ENCODE assay signal across 9 mouse cellular contexts in the genomic region with DNA sequence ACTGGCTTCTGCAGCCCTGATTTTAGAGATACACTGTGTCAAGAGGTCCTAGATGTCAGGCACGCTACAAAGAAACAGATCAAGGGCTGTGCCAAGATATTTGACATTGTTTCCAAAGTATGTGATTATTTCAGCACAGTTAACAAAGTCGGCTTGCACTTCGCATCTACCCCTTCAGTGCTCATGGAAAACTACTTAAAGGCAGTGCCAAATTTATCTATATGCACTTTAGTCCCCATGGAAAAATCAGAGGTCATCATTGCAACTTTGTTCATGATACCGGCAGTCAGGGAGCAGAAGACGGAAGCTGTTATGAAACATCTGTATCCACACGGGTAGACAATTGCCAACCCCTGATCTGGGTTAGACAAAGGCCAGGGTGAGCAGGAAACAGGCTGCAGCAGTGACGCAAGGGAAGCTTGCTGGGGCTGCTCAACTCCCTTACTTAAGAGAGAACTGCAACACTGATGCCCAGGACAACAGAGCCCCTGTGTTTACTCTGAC.
DNase-seq lines count a peak whose midpoint lies in the region; ATAC-seq and TF ChIP-seq lines count a peak whose summit lies in the region.
"Had no signal": no experiment of that assay in that cellular context is flagged by ENCODE, and none has a peak within 500 bp of the region (broad histone marks: within the 10 kb centered on the region; RNA-seq: fewer than 3 reads in every experiment).

No protein-coding gene starts in this region.

- no peaks in the 10 kb centered on the region for H3K27me3 ChIP-seq in embryonic facial prominence, embryonic 14.5 days (replicated peaks; ENCODE audit: control insufficient read depth, insufficient read depth, low read length)
- H3K27me3 ChIP-seq in kidney, adult 2 months (replicated peaks; ENCODE audit: control insufficient read depth, insufficient read depth, low read length): no peaks in the 10 kb centered on the region
- no peaks in the 10 kb centered on the region for H3K27me3 ChIP-seq in lung, embryonic 16.5 days (ENCODE audit: control insufficient read depth, insufficient read depth, low read depth, low read length)
- H3K27me3 ChIP-seq in forebrain, postnatal 0 days (ENCODE audit: insufficient read depth, low read length): no peaks in the 10 kb centered on the region
- no peaks in the 10 kb centered on the region for H3K27me3 ChIP-seq in midbrain, embryonic 14.5 days (ENCODE audit: control insufficient read depth, insufficient read depth, low read length)

- TF ChIP-seq CTCF in kidney, adult 2 months (conservative IDR thresholded peaks at IDR 0.05; ENCODE audit: insufficient read depth, insufficient read length, low read depth, low read length): no peak
- TF ChIP-seq CTCF in forebrain, postnatal 0 days (IDR thresholded peaks at IDR 0.05; ENCODE audit: low read depth): no peak

- peak; percentile 18 for DNase-seq in adrenal gland, postnatal 25 days
- peak; percentile 46 for DNase-seq in embryonic facial prominence, embryonic 14.5 days (ENCODE audit: low spot score)
- peak; percentile 78 for DNase-seq in kidney, adult 2 months
- DNase-seq in forebrain, postnatal 0 days: no peak
- DNase-seq in cerebellum, postnatal 10 days: no peak
- DNase-seq in midbrain, embryonic 14.5 days: no peak

- no peaks in the 10 kb centered on the region for H3K36me3 ChIP-seq in embryonic facial prominence, embryonic 14.5 days (ENCODE audit: control insufficient read depth, insufficient read depth, low read length)
- no peaks in the 10 kb centered on the region for H3K36me3 ChIP-seq in kidney, adult 2 months (ENCODE audit: control insufficient read depth, insufficient read depth, low read length)
- no peaks in the 10 kb centered on the region for H3K36me3 ChIP-seq in lung, embryonic 16.5 days (ENCODE audit: control insufficient read depth, insufficient read depth, low read length)
- H3K36me3 ChIP-seq in forebrain, postnatal 0 days (ENCODE audit: insufficient read depth): no peaks in the 10 kb centered on the region
- H3K36me3 ChIP-seq in midbrain, embryonic 14.5 days (ENCODE audit: control insufficient read depth, insufficient read depth, low read length): no peaks in the 10 kb centered on the region

- ATAC-seq in embryonic facial prominence, embryonic 14.5 days (ENCODE audit: low read depth): no peak
- ATAC-seq in lung, embryonic 16.5 days (ENCODE audit: low read depth): peak; percentile 88
- ATAC-seq in forebrain, postnatal 0 days: no peak
- no peak for ATAC-seq in inflammation-experienced regulatory T-cells, adult 6 months
- no peak for ATAC-seq in midbrain, embryonic 14.5 days (ENCODE audit: low FRiP score, low TSS enrichment)

- H3K9me3 ChIP-seq in embryonic facial prominence, embryonic 14.5 days (ENCODE audit: control insufficient read depth, low read length): no peaks in the 10 kb centered on the region
- H3K9me3 ChIP-seq in lung, embryonic 16.5 days (ENCODE audit: control insufficient read depth, low read length): no peaks in the 10 kb centered on the region
- H3K9me3 ChIP-seq in forebrain, postnatal 0 days (ENCODE audit: low read length): no peaks in the 10 kb centered on the region
- H3K9me3 ChIP-seq in midbrain, embryonic 14.5 days (ENCODE audit: control insufficient read depth, low read length): no peaks in the 10 kb centered on the region

- 48% methylated on average over 7 of the region's 7 CpGs for WGBS in embryonic facial prominence, embryonic 14.5 days
- 47% methylated on average over 7 of the region's 7 CpGs for WGBS in kidney, adult 2 months
- 24% methylated on average over 7 of the region's 7 CpGs for WGBS in lung, embryonic 16.5 days
- 55% methylated on average over 7 of the region's 7 CpGs for WGBS in forebrain, postnatal 0 days
- WGBS in midbrain, embryonic 14.5 days: 69% methylated on average over 7 of the region's 7 CpGs

- H3K4me2 ChIP-seq in embryonic facial prominence, embryonic 14.5 days (ENCODE audit: low read depth, low read length): no peak overlapping the region
- no peak overlapping the region for H3K4me2 ChIP-seq in lung, embryonic 16.5 days (ENCODE audit: low read depth, low read length)
- no peak overlapping the region for H3K4me2 ChIP-seq in forebrain, postnatal 0 days (ENCODE audit: low read depth)
- H3K4me2 ChIP-seq in midbrain, embryonic 14.5 days (ENCODE audit: low read length): no peak overlapping the region
- H3K4me2 ChIP-seq: hindbrain, embryonic 14.5 days had no signal

- no peak for TF ChIP-seq POLR2A in kidney, adult 2 months (IDR thresholded peaks at IDR 0.05; ENCODE audit: low read depth, low read length)

- H3K4me1 ChIP-seq in embryonic facial prominence, embryonic 14.5 days (ENCODE audit: control insufficient read depth, insufficient read depth, low read length): no peaks in the 10 kb centered on the region
- 0 out of 2 replicates have a peak, but pooled peaks cover 2% of the 10 kb centered on the region for H3K4me1 ChIP-seq in kidney, adult 2 months (ENCODE audit: control insufficient read depth, insufficient read depth, low read length)
- H3K4me1 ChIP-seq in lung, embryonic 16.5 days (replicated peaks; ENCODE audit: control insufficient read depth, insufficient read depth, low read length): 0 out of 2 replicates have a peak, but pooled peaks cover 5% of the 10 kb centered on the region
- no peaks in the 10 kb centered on the region for H3K4me1 ChIP-seq in forebrain, postnatal 0 days (ENCODE audit: insufficient read depth)
- peaks cover 12% of the 10 kb centered on the region for H3K4me1 ChIP-seq in midbrain, embryonic 14.5 days (ENCODE audit: control insufficient read depth, insufficient read depth, low read length)

- H3K9ac ChIP-seq in embryonic facial prominence, embryonic 14.5 days (ENCODE audit: low read depth, low read length): no peak overlapping the region
- no peak overlapping the region for H3K9ac ChIP-seq in lung, embryonic 16.5 days (ENCODE audit: low read length)
- H3K9ac ChIP-seq in forebrain, postnatal 0 days: no peak overlapping the region
- H3K9ac ChIP-seq in midbrain, embryonic 14.5 days (replicated peaks; ENCODE audit: low read length): no peak overlapping the region
- H3K9ac ChIP-seq: hindbrain, embryonic 14.5 days had no signal

- H3K4me3 ChIP-seq in embryonic facial prominence, embryonic 14.5 days (ENCODE audit: low read depth, low read length): no peak overlapping the region
- H3K4me3 ChIP-seq in kidney, adult 2 months (ENCODE audit: insufficient read depth, low read depth, low read length): no peak overlapping the region
- H3K4me3 ChIP-seq in lung, embryonic 16.5 days (ENCODE audit: low read length): no peak overlapping the region
- H3K4me3 ChIP-seq in forebrain, postnatal 0 days (ENCODE audit: low read depth, low read length): no peak overlapping the region
- no peak overlapping the region for H3K4me3 ChIP-seq in midbrain, embryonic 14.5 days (replicated peaks; ENCODE audit: low read depth, low read length)

- no peak overlapping the region for H3K27ac ChIP-seq in embryonic facial prominence, embryonic 14.5 days (replicated peaks; ENCODE audit: low read depth, low read length)
- peak overlapping the region; percentile 82 for H3K27ac ChIP-seq in kidney, adult 2 months (ENCODE audit: insufficient read depth, low read depth, low read length)
- H3K27ac ChIP-seq in lung, embryonic 16.5 days (ENCODE audit: low read length): no peak overlapping the region; the same call in 1 of the 2 replicates
- H3K27ac ChIP-seq in forebrain, postnatal 0 days (ENCODE audit: low read depth, low read length): no peak overlapping the region
- no peak overlapping the region for H3K27ac ChIP-seq in midbrain, embryonic 14.5 days (replicated peaks; ENCODE audit: low read depth, low read length)
- H3K27ac ChIP-seq: hindbrain, embryonic 14.5 days had no signal

Comparison
In these comparisons a context has a peak if more than half of its experiments do, and no peak if none do; other contexts are left out.
1. DNase-seq: peak in adrenal gland, postnatal 25 days (single experiment), embryonic facial prominence, embryonic 14.5 days (single experiment) and kidney, adult 2 months (single experiment); none in forebrain, postnatal 0 days (single experiment), cerebellum, postnatal 10 days (0 of 2) and midbrain, embryonic 14.5 days (single experiment).